Mouse (Mus musculus) embryonic facial prominence, embryonic 11.5 days (tissue): Measurements from ENCODE around the gene Slc9b1. TPM values are rescaled to one million over a fixed set of nuclear protein-coding genes. Genes with fewer than 3 reads are reported as not detected.

Experiments used
- ATAC-seq: fragments of 200-750 bp; cut with Nextera tagmentation; replicated peaks from 2 replicates; pipeline ENCODE4 v1.8.0; 2017; ENCODE audit warnings: low read depth; ENCODE audit not compliant: insufficient number of reproducible peaks, low FRiP score, low TSS enrichment
- DNase-seq: peaks from one replicate; pipeline ENCODE4 v3.0.0-alpha.2; 2015; ENCODE audit warnings: low spot score
- H3K27ac ChIP-seq: fragments of 300-500 bp; sonication (generic); replicated peaks from 2 replicates; pipeline ENCODE4 v1.5.1; 2014; ENCODE audit warnings: mild to moderate bottlenecking, low read depth, low read length, control low read depth
- H3K27me3 ChIP-seq: fragments of 300-500 bp; sonication (generic); 2 replicates; pipeline ENCODE4 v1.6.1; 2014; ENCODE audit warnings: mild to moderate bottlenecking, low read length, moderate library complexity, mixed read lengths; ENCODE audit not compliant: control insufficient read depth, insufficient read depth
- H3K36me3 ChIP-seq: fragments of 300-500 bp; sonication (generic); replicated peaks from 2 replicates; pipeline ENCODE4 v1.6.1; 2014; ENCODE audit warnings: low read depth, mild to moderate bottlenecking, low read length, moderate library complexity, mixed read lengths; ENCODE audit not compliant: control insufficient read depth, insufficient read depth
- H3K4me1 ChIP-seq: fragments of 300-500 bp; sonication (generic); 2 replicates; pipeline ENCODE4 v1.6.1; 2014; ENCODE audit warnings: low read length, mixed read lengths; ENCODE audit not compliant: control insufficient read depth, insufficient read depth
- H3K4me2 ChIP-seq: fragments of 300-500 bp; sonication (generic); 2 replicates; pipeline ENCODE4 v1.6.1; 2014; ENCODE audit warnings: low read depth, mild to moderate bottlenecking, control low read depth, low read length, moderate library complexity
- H3K4me3 ChIP-seq: fragments of 300-500 bp; sonication (generic); 2 replicates; pipeline ENCODE4 v1.5.1; 2014; ENCODE audit warnings: low read depth, low read length, control low read depth
- H3K9ac ChIP-seq: fragments of 300-500 bp; sonication (generic); replicated peaks from 2 replicates; pipeline ENCODE4 v1.6.1; 2014; ENCODE audit warnings: mild to moderate bottlenecking, control low read depth, low read length
- H3K9me3 ChIP-seq: fragments of 300-500 bp; sonication (generic); replicated peaks from 2 replicates; pipeline ENCODE4 v1.6.1; 2016; ENCODE audit warnings: mild to moderate bottlenecking, low read length, inconsistent platforms, mixed read lengths; ENCODE audit not compliant: control insufficient read depth
- WGBS: fragments of 180-500 bp; shearing (Covaris S2); extraction: QIAGEN DNeasy Blood & Tissue Kit; methylation state at CpG from one replicate; pipeline ENCODE4 v1.1.7; 2014; 5-methylcytosine and 5-hydroxymethylcytosine counted together
- polyA plus RNA-seq: library from polyadenylated mRNA; unstranded; fragments of >200 nt; fragmentation: Nextera tagmentation; extraction: Ambion mirVana; gene quantifications from 2 replicates; pipeline ENCODE4 v1.2.1, GENCODE M21; 2014

Gene Slc9b1
- 0.63 TPM in 1 of 2 replicates, not detected in the other for polyA plus RNA-seq

GRCm38 (mm10) chr3:135347739-135348264, at the start of gene Slc9b1:
TSS of gene Slc9b1 (plus strand) at chr3:135348029.
- Histone ChIP-seq H3K36me3 (no peaks in the 10 kb centered on the region), H3K4me1 (no peaks in the 10 kb centered on the region), H3K9me3 (no peaks in the 10 kb centered on the region), H3K27ac (no peak within 1 kb of the TSS), H3K4me3 (no peak within 1 kb of the TSS), H3K4me2 (no peak within 1 kb of the TSS), H3K27me3 (no peaks in the 10 kb centered on the region), H3K9ac (no peak within 1 kb of the TSS)
- ATAC-seq (no peak), DNase-seq (no peak)
- WGBS: 73% methylated on average over 14 of the region's 14 CpGs

DNA sequence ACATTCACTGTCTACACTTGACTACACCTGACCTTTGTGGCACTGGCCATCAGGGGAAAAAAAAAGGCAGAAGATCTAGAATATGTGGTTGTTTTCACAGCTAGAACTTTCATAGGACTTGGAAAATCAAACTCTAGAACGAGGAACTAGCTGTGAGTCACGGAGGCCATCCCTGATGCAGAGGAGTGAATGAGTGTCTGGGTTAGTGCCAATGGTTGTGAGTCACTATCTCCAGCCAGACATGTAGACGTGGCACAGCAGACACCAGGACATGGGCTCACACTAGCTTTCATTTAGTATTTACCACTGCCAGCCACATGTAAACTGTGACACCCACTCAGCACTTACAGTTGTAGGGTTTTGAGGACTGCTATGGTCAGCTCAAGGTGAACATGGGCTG, 49.3 kb upstream of the Slc9b1 start:
- Histone ChIP-seq H3K27ac (no peak overlapping the region), H3K27me3 (no peaks in the 10 kb centered on the region), H3K4me3 (no peak overlapping the region), H3K36me3 (no peaks in the 10 kb centered on the region), H3K9ac (no peak overlapping the region), H3K4me2 (no peak overlapping the region), H3K4me1 (no peaks in the 10 kb centered on the region), H3K9me3 (no peaks in the 10 kb centered on the region)
- no peak for DNase-seq
- 85% methylated on average over 3 of the region's 3 CpGs for WGBS
- no peak for ATAC-seq

DNA sequence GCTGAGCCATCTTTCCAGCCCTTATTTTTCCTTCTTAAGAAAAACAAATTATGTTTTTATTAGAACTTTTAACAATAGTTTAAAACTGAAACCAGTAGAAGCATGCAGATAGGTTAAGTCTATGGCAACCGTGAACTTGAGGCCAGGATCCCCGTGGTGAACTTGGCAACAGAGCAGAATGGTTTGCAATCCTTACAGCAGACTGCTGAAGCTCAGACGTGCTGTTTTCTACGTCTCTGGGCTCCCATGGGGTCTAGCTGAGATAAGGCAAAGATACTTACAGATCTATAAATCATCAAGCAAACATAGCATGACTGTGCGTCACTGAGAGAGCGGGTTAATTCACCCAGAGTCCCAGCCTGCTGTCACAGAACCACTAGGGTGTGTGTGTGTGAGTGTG, 47.7 kb upstream of the Slc9b1 start:
- Histone ChIP-seq H3K9ac (no peak overlapping the region), H3K36me3 (no peaks in the 10 kb centered on the region), H3K4me3 (no peak overlapping the region), H3K4me2 (no peak overlapping the region), H3K27ac (no peak overlapping the region), H3K9me3 (no peaks in the 10 kb centered on the region), H3K27me3 (no peaks in the 10 kb centered on the region), H3K4me1 (no peaks in the 10 kb centered on the region)
- DNase-seq (no peak), ATAC-seq (no peak)
- WGBS: 78% methylated on average over 6 of the region's 6 CpGs

- DNase-seq: no peak
- Histone ChIP-seq H3K4me1 (no peaks in the 10 kb centered on the region; the same call in 1 of the 2 replicates), H3K9me3 (no peaks in the 10 kb centered on the region), H3K27me3 (no peaks in the 10 kb centered on the region), H3K27ac (no peak overlapping the region), H3K36me3 (no peaks in the 10 kb centered on the region), H3K4me2 (no peak overlapping the region), H3K4me3 (no peak overlapping the region), H3K9ac (no peak overlapping the region)
- ATAC-seq: no peak
- WGBS: 21% methylated on average over 6 of the region's 6 CpGs
These were observed 43.8 kb upstream of the Slc9b1 start for GRCm38 (mm10) chr3:135304060-135304459.

GRCm38 (mm10) chr3:135304566-135304965, 43.3 kb upstream of the Slc9b1 start:
- no peak overlapping the region for H3K27ac ChIP-seq
- H3K36me3 ChIP-seq: no peaks in the 10 kb centered on the region
- no peaks in the 10 kb centered on the region for H3K9me3 ChIP-seq
- no peaks in the 10 kb centered on the region for H3K27me3 ChIP-seq
- WGBS: 14% methylated on average over 9 of the region's 9 CpGs
- ATAC-seq (no peak), DNase-seq (peak; percentile 41)
- H3K9ac ChIP-seq: no peak overlapping the region
- no peak overlapping the region; the same call in 1 of the 2 replicates for H3K4me2 ChIP-seq
- H3K4me3 ChIP-seq: no peak overlapping the region
- no peaks in the 10 kb centered on the region; the same call in 1 of the 2 replicates for H3K4me1 ChIP-seq

- DNase-seq (peak; percentile 67), ATAC-seq (peak; percentile 83)
- H3K27me3 ChIP-seq: no peaks in the 10 kb centered on the region
- H3K4me3 ChIP-seq: peak within 1 kb of the TSS; percentile 25; the same call in 1 of the 2 replicates
- no peak within 1 kb of the TSS for H3K27ac ChIP-seq
- no peaks in the 10 kb centered on the region; the same call in 1 of the 2 replicates for H3K4me1 ChIP-seq
- no peaks in the 10 kb centered on the region for H3K36me3 ChIP-seq
- peak within 1 kb of the TSS; percentile 41; the same call in 1 of the 2 replicates for H3K9ac ChIP-seq
- H3K9me3 ChIP-seq: no peaks in the 10 kb centered on the region
- 11% methylated on average over 28 of the region's 28 CpGs for WGBS
- peak within 1 kb of the TSS; percentile 65 for H3K4me2 ChIP-seq
These were observed 40.2 kb upstream of the Slc9b1 start, which contains the start of gene Slc9b2 for GRCm38 (mm10) chr3:135307411-135308259. TSS of gene Slc9b2 (plus strand) at chr3:135307700.

- no peak for DNase-seq
- H3K27me3 ChIP-seq: no peaks in the 10 kb centered on the region
These were observed 34.8 kb upstream of the Slc9b1 start for GRCm38 (mm10) chr3:135312916-135313491.

DNA sequence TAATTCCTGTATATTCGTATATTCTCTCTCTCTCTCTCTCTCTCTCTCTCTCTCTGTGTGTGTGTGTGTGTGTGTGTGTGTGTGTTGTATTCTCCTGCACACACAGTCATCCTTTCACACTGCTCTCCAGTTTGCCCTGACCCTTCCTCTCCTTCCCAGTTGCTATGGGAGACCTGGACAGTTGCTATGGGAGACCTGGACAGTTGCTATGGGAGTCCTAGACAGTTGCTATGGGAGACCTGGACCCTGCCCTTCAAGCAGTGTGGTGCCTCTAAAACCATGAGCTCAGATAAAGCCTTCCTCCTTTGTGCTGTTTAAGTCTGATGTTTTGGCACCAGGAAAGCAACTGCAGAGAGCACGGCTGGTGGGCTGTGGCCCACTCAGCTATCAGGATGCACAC, 34.1 kb upstream of the Slc9b1 start:
- Histone ChIP-seq H3K27ac (no peak overlapping the region), H3K4me2 (no peak overlapping the region), H3K27me3 (no peaks in the 10 kb centered on the region), H3K4me1 (no peaks in the 10 kb centered on the region), H3K4me3 (no peak overlapping the region), H3K36me3 (no peaks in the 10 kb centered on the region), H3K9me3 (no peaks in the 10 kb centered on the region), H3K9ac (no peak overlapping the region)
- no peak for DNase-seq
- 88% methylated on average over 2 of the region's 2 CpGs for WGBS
- ATAC-seq: no peak

More at GRCm38 (mm10) chr3:135312916-135313491, 34.8 kb upstream of the Slc9b1 start:
- no peak overlapping the region for H3K4me2 ChIP-seq
- H3K9ac ChIP-seq: no peak overlapping the region
- H3K27ac ChIP-seq: no peak overlapping the region
- WGBS: 11% methylated on average over 2 of the region's 2 CpGs
- H3K4me3 ChIP-seq: no peak overlapping the region
- H3K4me1 ChIP-seq: no peaks in the 10 kb centered on the region
- no peak for ATAC-seq
- H3K36me3 ChIP-seq: no peaks in the 10 kb centered on the region
- H3K9me3 ChIP-seq: no peaks in the 10 kb centered on the region
